Mouse (Mus musculus) telencephalon, adult 2 months (tissue): ENCODE data around the gene Kdm4a.
A peak's percentile ranks its signal among the peaks of the same experiment; 100 is the strongest.

Experiments
- DNase-seq: peaks from one replicate; pipeline ENCODE4 v3.0.0-alpha.2; 2011; ENCODE audit warnings: low read depth, low spot score

Gene Kdm4a

DNA sequence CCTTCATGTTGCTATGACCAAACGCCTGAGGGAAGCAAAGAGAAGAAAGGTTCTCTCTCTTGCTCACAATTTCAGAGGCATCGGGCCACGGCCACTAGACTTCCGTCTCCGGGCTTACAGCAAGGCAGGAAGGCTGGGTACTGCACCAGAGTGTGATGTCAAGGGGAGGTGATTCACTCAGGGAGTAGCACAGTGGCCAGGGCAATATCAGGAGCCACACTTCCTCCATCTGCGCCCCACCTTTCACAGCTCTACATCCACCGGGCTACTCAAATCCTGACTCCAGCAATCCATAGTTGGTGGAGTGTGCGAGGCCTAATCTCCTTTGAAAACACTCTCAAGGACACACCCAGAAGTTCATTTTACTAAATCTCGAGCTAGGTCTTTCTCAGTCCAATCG, 62.3 kb downstream of the Kdm4a start:
- DNase-seq, result no peak

GRCm38 (mm10) chr4:118116098-118116497, 63.7 kb downstream of the Kdm4a start:
- no peak for DNase-seq

DNA sequence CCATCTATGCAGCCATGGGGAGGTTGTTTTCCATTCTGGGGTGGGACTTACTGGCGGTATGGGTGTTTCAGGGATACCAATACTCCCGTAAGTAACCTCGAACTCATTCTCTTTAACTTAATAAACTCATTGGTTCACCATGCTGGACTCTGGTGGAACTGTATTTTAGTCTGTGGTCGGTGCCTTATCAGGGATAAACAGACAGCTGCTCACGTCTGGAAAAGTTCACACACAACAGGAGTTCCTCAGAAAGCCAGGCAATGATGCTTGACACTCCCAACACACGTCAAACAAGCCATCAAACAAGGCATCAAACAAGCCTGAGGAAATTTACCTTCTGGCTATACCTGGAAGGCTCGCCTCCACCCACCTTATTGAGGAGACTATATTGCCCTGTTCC, 64.7 kb downstream of the Kdm4a start:
- no peak for DNase-seq

DNA sequence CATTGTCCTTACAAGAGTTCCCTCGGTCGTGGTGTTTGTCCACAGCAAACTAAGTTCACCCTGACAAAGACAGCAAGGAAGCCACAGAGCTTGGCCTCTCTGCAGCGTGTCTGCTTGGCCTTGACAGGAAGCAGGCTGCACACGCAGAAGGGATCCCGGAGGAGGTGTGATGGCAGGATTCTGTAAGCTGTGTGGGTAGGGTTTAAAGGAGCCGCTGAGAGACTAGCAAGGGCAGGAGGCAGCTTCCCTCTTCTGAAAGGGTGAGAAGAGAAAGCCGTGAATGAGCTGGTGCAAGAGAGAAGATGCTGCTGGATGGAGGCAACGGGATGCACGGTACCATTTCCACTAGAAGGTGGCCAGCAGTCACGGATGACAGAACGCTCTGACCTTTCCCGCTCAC, 67.2 kb downstream of the Kdm4a start:
- DNase-seq, result peak; percentile 42

- DNase-seq, result no peak
Observed at GRCm38 (mm10) chr4:118109649-118110048, 70.2 kb downstream of the Kdm4a start.

GRCm38 (mm10) chr4:118108779-118109178, 71.1 kb downstream of the Kdm4a start:
- DNase-seq, result no peak

- DNase-seq, result no peak
Observed at GRCm38 (mm10) chr4:118105256-118106053, 74.4 kb downstream of the Kdm4a start.

DNA sequence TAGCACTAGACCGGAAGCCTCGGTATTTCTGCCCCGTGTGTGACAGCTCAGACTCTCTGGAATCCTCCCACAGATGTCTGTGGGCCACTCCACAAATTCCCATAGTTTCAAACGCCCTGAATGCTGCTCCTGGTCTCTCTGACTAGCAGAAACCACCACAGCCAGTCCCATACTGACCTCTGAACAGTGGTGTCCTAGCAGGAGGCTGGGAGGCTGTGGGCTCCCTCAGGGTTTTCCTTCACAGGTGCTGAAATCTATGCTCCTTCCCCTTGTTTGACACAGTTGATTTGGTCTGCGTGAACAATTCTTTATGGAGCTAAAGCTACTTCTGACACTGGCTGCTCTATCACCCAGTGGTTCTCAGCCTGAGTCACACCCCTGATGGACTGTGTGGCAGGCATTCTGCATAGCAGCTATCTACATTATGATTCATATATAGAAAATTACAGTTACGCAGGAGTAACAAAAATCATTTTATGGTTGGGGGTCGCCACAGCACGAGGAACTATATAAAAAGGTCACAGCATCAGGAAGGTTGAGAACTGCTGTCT, 76.5 kb downstream of the Kdm4a start:
- DNase-seq, result no peak

GRCm38 (mm10) chr4:118101497-118101896, 78.3 kb downstream of the Kdm4a start:
- no peak for DNase-seq

DNA sequence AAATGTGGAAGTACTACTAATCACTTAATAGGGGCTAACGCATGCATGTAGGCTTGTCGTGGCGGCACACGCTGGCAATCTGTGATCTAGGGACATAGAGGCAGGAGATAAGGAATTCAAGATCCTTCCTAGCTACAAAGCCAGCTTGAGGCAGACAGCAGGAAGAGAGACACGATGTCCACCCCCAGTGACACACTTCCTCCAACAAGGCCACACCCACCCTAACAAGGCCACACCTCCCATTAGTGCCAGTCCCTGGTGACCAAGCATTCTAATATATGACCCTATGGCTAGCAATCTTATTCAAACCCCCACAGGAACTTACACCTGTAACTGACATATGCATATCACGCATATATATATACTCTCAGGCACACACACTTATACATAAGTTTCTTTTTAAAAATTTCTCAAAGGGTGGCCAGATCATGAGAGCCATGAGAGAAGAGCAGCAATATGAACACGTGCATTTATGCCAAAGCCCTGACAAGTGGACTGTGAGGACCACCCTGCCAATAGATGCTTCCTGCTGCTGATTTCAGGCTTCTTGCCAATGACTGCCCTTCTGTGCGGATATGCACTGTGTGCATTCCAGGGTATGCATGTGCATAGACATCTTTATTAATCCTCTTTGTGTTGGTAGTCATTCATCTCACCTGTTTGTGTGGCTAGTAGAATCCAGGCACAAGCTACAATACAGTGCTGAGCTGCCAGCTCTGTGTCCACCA, 80.0 kb downstream of the Kdm4a start:
- DNase-seq, result no peak

- no peak for DNase-seq
Observed at GRCm38 (mm10) chr4:118098571-118098970, 81.3 kb downstream of the Kdm4a start.

- DNase-seq, result no peak
Observed at GRCm38 (mm10) chr4:118096069-118096468, 83.8 kb downstream of the Kdm4a start.

GRCm38 (mm10) chr4:118092784-118093457, 86.9 kb downstream of the Kdm4a start:
- DNase-seq, result no peak

GRCm38 (mm10) chr4:118090449-118090848, 89.4 kb downstream of the Kdm4a start:
- DNase-seq, result no peak

GRCm38 (mm10) chr4:118089939-118090338, 89.9 kb downstream of the Kdm4a start:
- no peak for DNase-seq

- DNase-seq, result no peak
Observed at GRCm38 (mm10) chr4:118088771-118089170, 91.1 kb downstream of the Kdm4a start.
